Mouse (Mus musculus) heart, postnatal 0 days (tissue): ENCODE data around the gene Xxylt1. TPM values are rescaled to one million over a fixed set of nuclear protein-coding genes. Genes with fewer than 3 reads are reported as not detected.

Experiments
- ATAC-seq: fragments of 200-750 bp; cut with Nextera tagmentation; 2 replicates; pipeline ENCODE4 v1.8.0; 2017; ENCODE audit warnings: low read depth, moderate number of reproducible peaks, moderate library complexity; ENCODE audit not compliant: insufficient read depth
- DNase-seq: peaks from one replicate; pipeline ENCODE4 v3.0.0-alpha.2; 2016; ENCODE audit warnings: low spot score
- H3K27ac ChIP-seq: fragments of 300-500 bp; sonication (generic); 2 replicates; pipeline ENCODE4 v1.5.1; 2014; ENCODE audit warnings: low read depth, mild to moderate bottlenecking
- H3K27me3 ChIP-seq: fragments of 300-500 bp; sonication (generic); 2 replicates; pipeline ENCODE4 v1.6.1; 2014; ENCODE audit warnings: low read length, mixed read lengths; ENCODE audit not compliant: control insufficient read depth, insufficient read depth
- H3K36me3 ChIP-seq: fragments of 300-500 bp; sonication (generic); replicated peaks from 2 replicates; pipeline ENCODE4 v1.6.1; 2014; ENCODE audit warnings: low read length, mixed read lengths; ENCODE audit not compliant: control insufficient read depth, insufficient read depth
- H3K4me1 ChIP-seq: fragments of 300-500 bp; sonication (generic); 2 replicates; pipeline ENCODE4 v1.6.1; 2014; ENCODE audit warnings: antibody characterized with exemption; ENCODE audit not compliant: control insufficient read depth, insufficient read depth
- H3K4me2 ChIP-seq: fragments of 300-500 bp; sonication (generic); 2 replicates; pipeline ENCODE4 v1.6.1; 2014; ENCODE audit warnings: low read depth, mild to moderate bottlenecking, low read length, moderate library complexity
- H3K4me3 ChIP-seq: fragments of 300-500 bp; sonication (generic); 2 replicates; pipeline ENCODE4 v1.5.1; 2014; ENCODE audit warnings: low read depth, low read length
- H3K9ac ChIP-seq: fragments of 300-500 bp; sonication (generic); replicated peaks from 2 replicates; pipeline ENCODE4 v1.6.1; 2014; ENCODE audit warnings: low read depth, low read length, mixed read lengths
- H3K9me3 ChIP-seq: fragments of 300-500 bp; sonication (generic); replicated peaks from 2 replicates; pipeline ENCODE4 v1.6.1; 2016; ENCODE audit warnings: low read length; ENCODE audit not compliant: control insufficient read depth
- CTCF ChIP-seq: IDR thresholded peaks from 2 replicates; pipeline ENCODE4 v1.5.1; 2016; ENCODE audit warnings: antibody characterized with exemption, control low read depth, low read depth
- EP300 ChIP-seq: IDR thresholded peaks from 2 replicates; pipeline ENCODE4 v1.6.1; 2016; ENCODE audit warnings: antibody characterized with exemption, low read depth
- WGBS: fragments of 180-500 bp; shearing (Covaris S2); extraction: QIAGEN DNeasy Blood & Tissue Kit; methylation state at CpG from one replicate; pipeline ENCODE4 v1.1.7; 2014; 5-methylcytosine and 5-hydroxymethylcytosine counted together
- polyA plus RNA-seq: library from polyadenylated mRNA; unstranded; fragments of >200 nt; fragmentation: Nextera tagmentation; extraction: Ambion mirVana; gene quantifications from 2 replicates; pipeline ENCODE4 v1.2.1, GENCODE M21; 2015
- total RNA-seq: library from RNA; depleted of rRNA; stranded (reverse); fragments of >200 nt; gene quantifications from 2 replicates; pipeline ENCODE4 v1.2.3, GENCODE M21; 2014; ENCODE audit warnings: low replicate concordance

Xxylt1 gene
- total and polyA plus RNA-seq, 2 experiments from 2014 or later, result 5.9 to 16.2 TPM

- no peak for TF ChIP-seq CTCF
- no peak for TF ChIP-seq EP300
- H3K4me1 ChIP-seq, result 0 out of 2 replicates have a peak, but pooled peaks cover 2% of the 10 kb centered on the region
- no peak overlapping the region for H3K4me3 ChIP-seq
- 90% methylated on average over 10 of the region's 10 CpGs for WGBS
- H3K4me2 ChIP-seq, result no peak overlapping the region
- ATAC-seq, result no peak
- no peaks in the 10 kb centered on the region for H3K27me3 ChIP-seq
- H3K9ac ChIP-seq, result no peak overlapping the region
- H3K9me3 ChIP-seq, result no peaks in the 10 kb centered on the region
- H3K36me3 ChIP-seq, result no peaks in the 10 kb centered on the region
- DNase-seq, result no peak
- H3K27ac ChIP-seq, result no peak overlapping the region
Measured at GRCm38 (mm10) chr16:31012236-31012635, 69.0 kb downstream of the Xxylt1 start.

GRCm38 (mm10) chr16:31010443-31010842 lies 70.8 kb downstream of the Xxylt1 start:
- H3K36me3 ChIP-seq, result no peaks in the 10 kb centered on the region
- no peak overlapping the region for H3K9ac ChIP-seq
- no peak for ATAC-seq
- 85% methylated on average over 5 of the region's 5 CpGs for WGBS
- no peak overlapping the region for H3K4me2 ChIP-seq
- H3K4me3 ChIP-seq, result no peak overlapping the region
- TF ChIP-seq CTCF, result no peak
- TF ChIP-seq EP300, result no peak
- DNase-seq, result no peak
- no peak overlapping the region for H3K27ac ChIP-seq
- no peaks in the 10 kb centered on the region for H3K9me3 ChIP-seq
- no peaks in the 10 kb centered on the region for H3K27me3 ChIP-seq
- 0 out of 2 replicates have a peak, but pooled peaks cover 2% of the 10 kb centered on the region for H3K4me1 ChIP-seq

GRCm38 (mm10) chr16:31008326-31008725 lies 72.9 kb downstream of the Xxylt1 start:
- H3K36me3 ChIP-seq, result no peaks in the 10 kb centered on the region
- TF ChIP-seq CTCF (no peak), EP300 (no peak)
- H3K9me3 ChIP-seq, result no peaks in the 10 kb centered on the region
- WGBS, result 62% methylated on average over 7 of the region's 7 CpGs
- peaks cover 15% of the 10 kb centered on the region; the same call in 1 of the 2 replicates for H3K4me1 ChIP-seq
- no peak overlapping the region for H3K4me2 ChIP-seq
- H3K4me3 ChIP-seq, result no peak overlapping the region
- ATAC-seq (no peak), DNase-seq (no peak)
- no peaks in the 10 kb centered on the region for H3K27me3 ChIP-seq
- 0 out of 2 replicates have a peak overlapping the region, but pooled peaks have one; percentile 50 for H3K27ac ChIP-seq
- H3K9ac ChIP-seq, result no peak overlapping the region

GRCm38 (mm10) chr16:31007582-31007981 lies 73.7 kb downstream of the Xxylt1 start:
- Histone ChIP-seq H3K36me3 (no peaks in the 10 kb centered on the region), H3K9me3 (no peaks in the 10 kb centered on the region), H3K27me3 (no peaks in the 10 kb centered on the region), H3K4me3 (no peak overlapping the region), H3K27ac (0 out of 2 replicates have a peak overlapping the region, but pooled peaks have one; percentile 31), H3K4me2 (no peak overlapping the region), H3K9ac (no peak overlapping the region), H3K4me1 (peaks cover 23% of the 10 kb centered on the region)
- TF ChIP-seq CTCF (no peak), EP300 (no peak)
- no peak for DNase-seq
- WGBS, result 86% methylated on average over 12 of the region's 12 CpGs
- no peak for ATAC-seq

- ATAC-seq, result peak; percentile 37; the same call in 1 of the 2 replicates
Measured at GRCm38 (mm10) chr16:31005693-31006092, 75.5 kb downstream of the Xxylt1 start.

GRCm38 (mm10) chr16:31004321-31004682 lies 76.9 kb downstream of the Xxylt1 start:
- H3K4me1 ChIP-seq, result peaks cover 26% of the 10 kb centered on the region
- H3K4me3 ChIP-seq, result no peak overlapping the region
- H3K27me3 ChIP-seq, result no peaks in the 10 kb centered on the region
- no peak overlapping the region for H3K4me2 ChIP-seq
- DNase-seq (no peak), ATAC-seq (0 out of 2 replicates have a peak, but pooled peaks have one; percentile 3)
- H3K36me3 ChIP-seq, result no peaks in the 10 kb centered on the region
- peak overlapping the region; percentile 57 for H3K27ac ChIP-seq
- no peak for TF ChIP-seq EP300
- no peak for TF ChIP-seq CTCF
- H3K9me3 ChIP-seq, result no peaks in the 10 kb centered on the region
- WGBS, result 48% methylated on average over 2 of the region's 2 CpGs
- no peak overlapping the region for H3K9ac ChIP-seq

More at GRCm38 (mm10) chr16:31005693-31006092, 75.5 kb downstream of the Xxylt1 start:
- 29% methylated on average over 7 of the region's 7 CpGs for WGBS
- Histone ChIP-seq H3K9ac (no peak overlapping the region), H3K36me3 (no peaks in the 10 kb centered on the region), H3K4me2 (no peak overlapping the region), H3K27me3 (no peaks in the 10 kb centered on the region), H3K4me1 (peaks cover 26% of the 10 kb centered on the region), H3K9me3 (no peaks in the 10 kb centered on the region), H3K4me3 (no peak overlapping the region), H3K27ac (peak overlapping the region; percentile 13)
- peak; percentile 53 for DNase-seq
- TF ChIP-seq EP300, result no peak
- no peak for TF ChIP-seq CTCF
